Mouse (Mus musculus): Measurements from ENCODE around the gene Prrt4.
"Not testable (repeated sequence)": the region's sequence is repeated elsewhere in the genome, so short reads cannot be mapped to it uniquely, and the experiment has no call there.

Prrt4 gene

GRCm38 (mm10) chr6:29198309-29199222, 19.2 kb upstream of the Prrt4 start:
- DNase-seq (ENCODE audit: extremely low spot score, low spot score): peak; percentile 90

- DNase-seq (ENCODE audit: extremely low spot score, low spot score): peak; percentile 12
These were observed 16.7 kb upstream of the Prrt4 start for GRCm38 (mm10) chr6:29195846-29196698.

GRCm38 (mm10) chr6:29195146-29195545, 15.8 kb upstream of the Prrt4 start:
- DNase-seq (ENCODE audit: extremely low spot score, low spot score): peak; percentile 9

- DNase-seq (ENCODE audit: extremely low spot score, low spot score): peak; percentile 12
These were observed 14.8 kb upstream of the Prrt4 start for GRCm38 (mm10) chr6:29193961-29194750.

- DNase-seq (ENCODE audit: extremely low spot score, low spot score): no peak
These were observed 8.6 kb upstream of the Prrt4 start for GRCm38 (mm10) chr6:29187936-29188335.

GRCm38 (mm10) chr6:29179843-29180242, 459 bp upstream of the Prrt4 start:
- DNase-seq (ENCODE audit: extremely low spot score, low spot score): no peak

GRCm38 (mm10) chr6:29177901-29178879, 1.2 kb downstream of the Prrt4 start:
- DNase-seq (ENCODE audit: extremely low spot score, low spot score): no peak

GRCm38 (mm10) chr6:29175113-29175512, 4.3 kb downstream of the Prrt4 start:
- DNase-seq (ENCODE audit: extremely low spot score, low spot score): no peak

GRCm38 (mm10) chr6:29174368-29174767, 5.0 kb downstream of the Prrt4 start:
- no peak for DNase-seq (ENCODE audit: extremely low spot score, low spot score)

- peak; percentile 90 for DNase-seq (ENCODE audit: extremely low spot score, low spot score)
These were observed 8.4 kb downstream of the Prrt4 start for GRCm38 (mm10) chr6:29170952-29171388.

GRCm38 (mm10) chr6:29170063-29170921, 9.1 kb downstream of the Prrt4 start:
- DNase-seq (ENCODE audit: extremely low spot score, low spot score): peak; percentile 67

GRCm38 (mm10) chr6:29169675-29170062, 9.7 kb downstream of the Prrt4 start:
- no peak for DNase-seq (ENCODE audit: extremely low spot score, low spot score)

- DNase-seq (ENCODE audit: extremely low spot score, low spot score): no peak
These were observed 10.5 kb downstream of the Prrt4 start for GRCm38 (mm10) chr6:29168871-29169270.

GRCm38 (mm10) chr6:29166196-29166595, 13.2 kb downstream of the Prrt4 start:
- no peak for DNase-seq (ENCODE audit: extremely low spot score, low spot score)

- peak; percentile 85 for DNase-seq (ENCODE audit: extremely low spot score, low spot score)
These were observed 14.8 kb downstream of the Prrt4 start, which contains the start of gene Rbm28 for GRCm38 (mm10) chr6:29164314-29165244. Gene Rbm28, minus strand, starts transcription at chr6:29165006.

GRCm38 (mm10) chr6:29161291-29161690, 18.1 kb downstream of the Prrt4 start:
- not testable (repeated sequence) for DNase-seq (ENCODE audit: extremely low spot score, low spot score)

- no peak for DNase-seq (ENCODE audit: extremely low spot score, low spot score)
These were observed 18.6 kb downstream of the Prrt4 start for GRCm38 (mm10) chr6:29160786-29161185.

GRCm38 (mm10) chr6:29156326-29156725, 23.1 kb downstream of the Prrt4 start:
- DNase-seq (ENCODE audit: extremely low spot score, low spot score): no peak

All from neural tube, embryonic 10.5 days (tissue).